Mouse (Mus musculus) liver, adult 2 months (tissue): ENCODE measurements around the gene Cep57.

Experiments used
- CTCF ChIP-seq: fragments of 200-500 bp; IDR thresholded peaks from 2 replicates; pipeline ENCODE4 v1.5.1; 2011; ENCODE audit warnings: low read depth, low read length, control low read depth
- POLR2A ChIP-seq: fragments of 200-500 bp; IDR thresholded peaks from 2 replicates; pipeline ENCODE4 v1.6.1; 2011; ENCODE audit warnings: low read length, control low read depth; ENCODE audit not compliant: insufficient read depth; ENCODE audit errors: extremely low read depth

GRCm38 (mm10) chr9:13818369-13818768 lies 8.5 kb downstream of the Cep57 start:
- TF ChIP-seq CTCF (no peak), POLR2A (no peak)
